Mouse (Mus musculus) hindbrain, embryonic 16.5 days (tissue): Measurements from ENCODE around the gene Auts2. TPM values are rescaled to one million over a fixed set of nuclear protein-coding genes. Genes with fewer than 3 reads are reported as not detected.

Experiments used
- ATAC-seq: fragments of 200-750 bp; cut with Nextera tagmentation; 2 replicates; pipeline ENCODE4 v1.8.0; 2017; ENCODE audit warnings: moderate TSS enrichment, moderate library complexity
- H3K27ac ChIP-seq: fragments of 300-500 bp; sonication (generic); 2 replicates; pipeline ENCODE4 v1.5.1; 2014; ENCODE audit warnings: low read depth, mild to moderate bottlenecking, control low read depth, low read length, moderate library complexity
- H3K27me3 ChIP-seq: fragments of 300-500 bp; sonication (generic); replicated peaks from 2 replicates; pipeline ENCODE4 v1.6.1; 2014; ENCODE audit warnings: low read length; ENCODE audit not compliant: control insufficient read depth, insufficient read depth
- H3K36me3 ChIP-seq: fragments of 300-500 bp; sonication (generic); 2 replicates; pipeline ENCODE4 v1.6.1; 2014; ENCODE audit warnings: mild to moderate bottlenecking, low read length, moderate library complexity, mixed read lengths; ENCODE audit not compliant: control insufficient read depth, insufficient read depth
- H3K4me1 ChIP-seq: fragments of 300-500 bp; sonication (generic); 2 replicates; pipeline ENCODE4 v1.6.1; 2014; ENCODE audit warnings: low read depth, low read length; ENCODE audit not compliant: control insufficient read depth, insufficient read depth
- H3K4me2 ChIP-seq: fragments of 300-500 bp; sonication (generic); 2 replicates; pipeline ENCODE4 v1.6.1; 2014; ENCODE audit warnings: mild to moderate bottlenecking, low read length, control low read depth, moderate library complexity
- H3K4me3 ChIP-seq: fragments of 300-500 bp; sonication (generic); 2 replicates; pipeline ENCODE4 v1.5.1; 2014; ENCODE audit warnings: mild to moderate bottlenecking, low read length, control low read depth, moderate library complexity
- H3K9ac ChIP-seq: fragments of 300-500 bp; sonication (generic); 2 replicates; pipeline ENCODE4 v1.6.1; 2014; ENCODE audit warnings: low read depth, mild to moderate bottlenecking, control low read depth, low read length, moderate library complexity
- H3K9me3 ChIP-seq: fragments of 300-500 bp; sonication (generic); 2 replicates; pipeline ENCODE4 v1.6.1; 2014; ENCODE audit warnings: mild to moderate bottlenecking, low read length, moderate library complexity; ENCODE audit not compliant: control insufficient read depth
- WGBS: fragments of 180-500 bp; shearing (Covaris S2); extraction: QIAGEN DNeasy Blood & Tissue Kit; methylation state at CpG from one replicate; pipeline ENCODE4 v1.1.7; 2014; 5-methylcytosine and 5-hydroxymethylcytosine counted together
- polyA plus RNA-seq: library from polyadenylated mRNA; unstranded; fragments of >200 nt; fragmentation: Nextera tagmentation; extraction: Ambion mirVana; gene quantifications from 2 replicates; pipeline ENCODE4 v1.2.1, GENCODE M21; 2015

Auts2 gene
- polyA plus RNA-seq, 1 experiment from 2014 or later: 43.2 TPM

GRCm38 (mm10) chr5:131702840-131703392 is 840.2 kb downstream of the Auts2 start:
- Histone ChIP-seq H3K27ac (no peak overlapping the region), H3K36me3 (no peaks in the 10 kb centered on the region), H3K4me3 (no peak overlapping the region), H3K9ac (no peak overlapping the region), H3K27me3 (no peaks in the 10 kb centered on the region), H3K9me3 (no peaks in the 10 kb centered on the region), H3K4me1 (peaks cover 4% of the 10 kb centered on the region; the same call in 1 of the 2 replicates), H3K4me2 (no peak overlapping the region)
- WGBS: 87% methylated on average over 6 of the region's 6 CpGs
- no peak for ATAC-seq

- Histone ChIP-seq H3K4me2 (no peak overlapping the region), H3K9me3 (no peaks in the 10 kb centered on the region), H3K9ac (no peak overlapping the region), H3K4me3 (no peak overlapping the region), H3K27me3 (no peaks in the 10 kb centered on the region), H3K4me1 (peaks cover 1% of the 10 kb centered on the region; the same call in 1 of the 2 replicates), H3K36me3 (no peaks in the 10 kb centered on the region), H3K27ac (no peak overlapping the region)
- ATAC-seq: no peak
- WGBS: 93% methylated on average over 7 of the region's 7 CpGs
Measured at GRCm38 (mm10) chr5:131698900-131699299, 844.2 kb downstream of the Auts2 start.

GRCm38 (mm10) chr5:131690781-131691180 is 852.4 kb downstream of the Auts2 start:
- no peak for ATAC-seq

GRCm38 (mm10) chr5:131686956-131687618 is 856.1 kb downstream of the Auts2 start:
- peaks cover 4% of the 10 kb centered on the region; the same call in 1 of the 2 replicates for H3K9me3 ChIP-seq
- H3K4me2 ChIP-seq: no peak overlapping the region
- H3K9ac ChIP-seq: no peak overlapping the region
- H3K27ac ChIP-seq: 0 out of 2 replicates have a peak overlapping the region, but pooled peaks have one; percentile 17
- H3K36me3 ChIP-seq: 0 out of 2 replicates have a peak, but pooled peaks cover 3% of the 10 kb centered on the region
- no peak overlapping the region for H3K4me3 ChIP-seq
- ATAC-seq: no peak
- no peaks in the 10 kb centered on the region for H3K27me3 ChIP-seq
- 65% methylated on average over 8 of the region's 8 CpGs for WGBS
- H3K4me1 ChIP-seq: peaks cover 4% of the 10 kb centered on the region; the same call in 1 of the 2 replicates

More at GRCm38 (mm10) chr5:131690781-131691180, 852.4 kb downstream of the Auts2 start:
- Histone ChIP-seq H3K4me3 (no peak overlapping the region), H3K27ac (no peak overlapping the region), H3K27me3 (no peaks in the 10 kb centered on the region), H3K4me1 (peaks cover 7% of the 10 kb centered on the region), H3K36me3 (no peaks in the 10 kb centered on the region), H3K9ac (no peak overlapping the region), H3K9me3 (no peaks in the 10 kb centered on the region), H3K4me2 (no peak overlapping the region)
- WGBS: 83% methylated on average over 1 of the region's 1 CpGs

- H3K27me3 ChIP-seq: no peaks in the 10 kb centered on the region
- 28% methylated on average over 12 of the region's 12 CpGs for WGBS
- H3K4me2 ChIP-seq: no peak overlapping the region
- peak; percentile 75 for ATAC-seq
- H3K4me3 ChIP-seq: no peak overlapping the region
- H3K9me3 ChIP-seq: peaks cover 4% of the 10 kb centered on the region; the same call in 1 of the 2 replicates
- H3K9ac ChIP-seq: no peak overlapping the region
- peak overlapping the region; percentile 54 for H3K27ac ChIP-seq
- H3K36me3 ChIP-seq: 0 out of 2 replicates have a peak, but pooled peaks cover 3% of the 10 kb centered on the region
- H3K4me1 ChIP-seq: peaks cover 12% of the 10 kb centered on the region
Measured at GRCm38 (mm10) chr5:131680127-131680845, 862.9 kb downstream of the Auts2 start.

- no peak for ATAC-seq
- Histone ChIP-seq H3K4me1 (peaks cover 12% of the 10 kb centered on the region), H3K9ac (no peak overlapping the region), H3K4me2 (no peak overlapping the region), H3K4me3 (no peak overlapping the region), H3K27me3 (no peaks in the 10 kb centered on the region), H3K27ac (no peak overlapping the region), H3K36me3 (0 out of 2 replicates have a peak, but pooled peaks cover 3% of the 10 kb centered on the region), H3K9me3 (peaks cover 4% of the 10 kb centered on the region; the same call in 1 of the 2 replicates)
- 91% methylated on average over 1 of the region's 1 CpGs for WGBS
Measured at GRCm38 (mm10) chr5:131679523-131679922, 863.6 kb downstream of the Auts2 start.

- Histone ChIP-seq H3K4me3 (no peak overlapping the region), H3K9ac (no peak overlapping the region), H3K4me2 (no peak overlapping the region), H3K9me3 (no peaks in the 10 kb centered on the region), H3K27me3 (no peaks in the 10 kb centered on the region), H3K27ac (no peak overlapping the region; the same call in 1 of the 2 replicates), H3K4me1 (peaks cover 12% of the 10 kb centered on the region), H3K36me3 (no peaks in the 10 kb centered on the region)
- 63% methylated on average over 5 of the region's 5 CpGs for WGBS
- ATAC-seq: peak; percentile 76
Measured at GRCm38 (mm10) chr5:131677518-131677917, 865.6 kb downstream of the Auts2 start.

GRCm38 (mm10) chr5:131673696-131674095 is 869.4 kb downstream of the Auts2 start:
- no peaks in the 10 kb centered on the region for H3K9me3 ChIP-seq
- H3K27ac ChIP-seq: no peak overlapping the region
- H3K27me3 ChIP-seq: no peaks in the 10 kb centered on the region
- ATAC-seq: no peak
- no peaks in the 10 kb centered on the region for H3K4me1 ChIP-seq
- H3K36me3 ChIP-seq: no peaks in the 10 kb centered on the region
- H3K4me2 ChIP-seq: no peak overlapping the region
- no peak overlapping the region for H3K4me3 ChIP-seq
- WGBS: 80% methylated on average over 4 of the region's 4 CpGs
- H3K9ac ChIP-seq: no peak overlapping the region

- Histone ChIP-seq H3K9me3 (no peaks in the 10 kb centered on the region), H3K4me3 (no peak overlapping the region), H3K4me2 (no peak overlapping the region), H3K9ac (no peak overlapping the region), H3K27ac (no peak overlapping the region), H3K27me3 (no peaks in the 10 kb centered on the region), H3K4me1 (no peaks in the 10 kb centered on the region), H3K36me3 (no peaks in the 10 kb centered on the region)
- WGBS: 48% methylated on average over 8 of the region's 8 CpGs
- no peak for ATAC-seq
Measured at GRCm38 (mm10) chr5:131665068-131665467, 878.1 kb downstream of the Auts2 start.
